Comparison of ENCODE assay signal across 10 mouse cellular contexts in the genomic region with DNA sequence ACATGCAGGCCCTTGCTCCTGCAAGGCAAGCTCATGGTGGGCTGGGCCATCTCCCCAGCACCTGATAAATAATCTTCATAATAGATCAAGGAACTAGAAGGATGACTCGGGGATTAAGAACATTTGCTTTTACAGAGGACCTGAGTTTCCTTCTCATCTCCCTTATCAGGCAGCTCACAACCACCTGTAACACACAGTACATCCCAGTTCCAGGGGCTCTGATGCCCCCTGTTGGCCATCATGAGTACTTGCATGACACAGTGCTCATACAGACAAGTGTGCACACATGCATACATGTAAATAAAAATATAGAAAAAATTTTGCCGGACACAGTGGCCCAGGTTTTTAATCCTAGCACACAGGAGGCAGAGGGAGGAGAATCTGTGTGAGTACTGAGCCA. TPM values are rescaled to one million over a fixed set of nuclear protein-coding genes. Genes with fewer than 3 reads are reported as not detected.
DNase-seq lines count a peak whose midpoint lies in the region; ATAC-seq and TF ChIP-seq lines count a peak whose summit lies in the region.
"Had no signal": no experiment of that assay in that cellular context is flagged by ENCODE, and none has a peak within 500 bp of the region (broad histone marks: within the 10 kb centered on the region; RNA-seq: fewer than 3 reads in every experiment).

No protein-coding gene starts in this region.

- TF ChIP-seq CTCF in forebrain, postnatal 0 days (IDR thresholded peaks at IDR 0.05; ENCODE audit: low read depth), result peak; percentile 60
- TF ChIP-seq CTCF in thymus, adult 2 months (IDR thresholded peaks at IDR 0.05; ENCODE audit: borderline replicate concordance, control insufficient read depth, extremely low read depth, insufficient read depth, low read length, poor library complexity), result no peak
- TF ChIP-seq CTCF in liver, adult 2 months (IDR thresholded peaks at IDR 0.05; ENCODE audit: low read depth, low read length), result peak; percentile 68

- no peak for TF ChIP-seq POLR2A in thymus, adult 2 months (IDR thresholded peaks at IDR 0.05; ENCODE audit: control insufficient read depth, extremely low read depth, insufficient read depth, low read length, poor library complexity)
- TF ChIP-seq POLR2A in liver, adult 2 months (IDR thresholded peaks at IDR 0.05; ENCODE audit: extremely low read depth, insufficient read depth, low read length), result no peak

- DNase-seq in forebrain, postnatal 0 days, result no peak
- DNase-seq in thymus, adult 2 months, result peak; percentile 49
- no peak for DNase-seq in thymus, adult 18-20 months
- DNase-seq in liver, adult 2 months (ENCODE audit: extremely low read depth, low read depth, low spot score), result peak; percentile 43
- DNase-seq in adrenal gland, adult 2 months, result no peak
- DNase-seq in layer of hippocampus, adult 8-10 months (ENCODE audit: low spot score in 2 of 2), result no peak
- DNase-seq: cerebellum, adult 9-10 months had no signal

- no peak overlapping the region for H3K4me2 ChIP-seq in forebrain, postnatal 0 days (ENCODE audit: low read depth)
- H3K4me2 ChIP-seq in forebrain, embryonic 15.5 days (replicated peaks), result no peak overlapping the region

- H3K79me2 ChIP-seq in liver, adult 2 months (ENCODE audit: control insufficient read depth, insufficient read depth, low read length), result no peaks in the 10 kb centered on the region

- no peak overlapping the region for H3K27ac ChIP-seq in forebrain, postnatal 0 days (ENCODE audit: low read depth, low read length)
- H3K27ac ChIP-seq in forebrain, embryonic 15.5 days (replicated peaks), result no peak overlapping the region
- H3K27ac ChIP-seq in thymus, adult 2 months (ENCODE audit: control insufficient read depth, insufficient read depth, low read length), result no peak overlapping the region
- H3K27ac ChIP-seq in liver, adult 2 months (replicated peaks; ENCODE audit: insufficient read depth, low read depth, low read length), result no peak overlapping the region
- H3K27ac ChIP-seq: macrophage had no signal

- no peaks in the 10 kb centered on the region for H3K4me1 ChIP-seq in forebrain, postnatal 0 days (ENCODE audit: insufficient read depth)
- H3K4me1 ChIP-seq in forebrain, embryonic 15.5 days, result no peaks in the 10 kb centered on the region
- H3K4me1 ChIP-seq in thymus, adult 2 months (replicated peaks; ENCODE audit: control insufficient read depth, insufficient read depth, low read length), result peaks cover 5% of the 10 kb centered on the region; the same call in 1 of the 2 replicates
- H3K4me1 ChIP-seq in liver, adult 2 months (ENCODE audit: control insufficient read depth, insufficient read depth, low read length), result no peaks in the 10 kb centered on the region

- ATAC-seq in forebrain, postnatal 0 days, result no peak
- no peak for ATAC-seq in forebrain, embryonic 15.5 days (replicated peaks)
- ATAC-seq in cerebellum, adult (ENCODE audit: insufficient number of reproducible peaks, low FRiP score, low TSS enrichment), result no peak

- H3K4me3 ChIP-seq in forebrain, postnatal 0 days (ENCODE audit: low read depth, low read length), result no peak overlapping the region
- H3K4me3 ChIP-seq in forebrain, embryonic 15.5 days, result no peak overlapping the region
- no peak overlapping the region for H3K4me3 ChIP-seq in thymus, adult 2 months (ENCODE audit: control insufficient read depth, insufficient read depth, low read length)
- H3K4me3 ChIP-seq in liver, adult 2 months (ENCODE audit: insufficient read depth, low read depth, low read length), result no peak overlapping the region

- H3K36me3 ChIP-seq in forebrain, postnatal 0 days (ENCODE audit: insufficient read depth), result no peaks in the 10 kb centered on the region
- H3K36me3 ChIP-seq in forebrain, embryonic 15.5 days, result no peaks in the 10 kb centered on the region
- no peaks in the 10 kb centered on the region for H3K36me3 ChIP-seq in thymus, adult 2 months (ENCODE audit: control insufficient read depth, insufficient read depth, low read length)
- no peaks in the 10 kb centered on the region for H3K36me3 ChIP-seq in liver, adult 2 months (ENCODE audit: control insufficient read depth, insufficient read depth, low read length)

- no peak overlapping the region for H3K9ac ChIP-seq in forebrain, postnatal 0 days
- H3K9ac ChIP-seq in forebrain, embryonic 15.5 days (replicated peaks), result no peak overlapping the region
- no peak overlapping the region for H3K9ac ChIP-seq in liver, adult 2 months (ENCODE audit: low read depth, low read length)

- H3K27me3 ChIP-seq in forebrain, postnatal 0 days (ENCODE audit: insufficient read depth, low read length), result no peaks in the 10 kb centered on the region
- no peaks in the 10 kb centered on the region for H3K27me3 ChIP-seq in forebrain, embryonic 15.5 days
- no peaks in the 10 kb centered on the region for H3K27me3 ChIP-seq in thymus, adult 2 months (ENCODE audit: control insufficient read depth, insufficient read depth, low read length)
- no peaks in the 10 kb centered on the region for H3K27me3 ChIP-seq in liver, adult 2 months (ENCODE audit: control insufficient read depth, insufficient read depth, low read length)

- WGBS in forebrain, postnatal 0 days, result 93% methylated on average over 2 of the region's 2 CpGs
- 94% methylated on average over 2 of the region's 2 CpGs for WGBS in forebrain, embryonic 15.5 days
- WGBS in thymus, adult 2 months, result 93% methylated on average over 2 of the region's 2 CpGs
- 86% methylated on average over 2 of the region's 2 CpGs for WGBS in liver, adult 2 months

- H3K9me3 ChIP-seq in forebrain, postnatal 0 days (ENCODE audit: low read length), result no peaks in the 10 kb centered on the region
- no peaks in the 10 kb centered on the region for H3K9me3 ChIP-seq in forebrain, embryonic 15.5 days

RNA-seq across cellular contexts. Expression of gene Gtf2ird1, which starts 17.4 kb away (rescaled TPM):
- total RNA-seq in forebrain, postnatal 0 days (2014; rRNA removed), result 33.9 and 47.1 TPM in 2 replicates
- 41.2 and 53.6 TPM in 2 replicates for polyA plus RNA-seq in forebrain, postnatal 0 days (2015; fragmentation: Nextera tagmentation; extraction: Ambion mirVana)
- polyA plus RNA-seq in forebrain, embryonic 15.5 days (2015; fragmentation: Nextera tagmentation; extraction: Ambion mirVana), result 89.7 and 93.3 TPM in 2 replicates
- polyA plus RNA-seq in thymus, adult 2 months (2012; rRNA removed), result 75.6 and 83.9 TPM in 2 replicates
- total RNA-seq in liver, adult 2 months (2014; rRNA removed), result 6.5 and 14.8 TPM in 2 replicates
- 14.9 and 15.3 TPM in 2 replicates for polyA plus RNA-seq in liver, adult 2 months (2012; rRNA removed)
- total RNA-seq in adrenal gland, adult 2 months (2021), result 10 to 100 TPM; 51.6 to 66.0 TPM
- 21.2 and 21.3 TPM in 2 replicates for polyA plus RNA-seq in adrenal gland, adult 2 months (2012; rRNA removed)
- 10 to 100 TPM; 26.8 to 35.0 (median 32.8) TPM for total RNA-seq in layer of hippocampus, adult 8-10 months (2022)

Comparison
In these comparisons a context has a peak if more than half of its experiments do, and no peak if none do; other contexts are left out.
1. DNase-seq: peak in thymus, adult 2 months (single experiment) and liver, adult 2 months (single experiment); none in forebrain, postnatal 0 days (single experiment), thymus, adult 18-20 months (0 of 2), adrenal gland, adult 2 months (single experiment) and layer of hippocampus, adult 8-10 months (0 of 2).